Mouse (Mus musculus) limb, embryonic 14.5 days (tissue): ENCODE results near the gene Gm28845. TPM values are rescaled to one million over a fixed set of nuclear protein-coding genes. Genes with fewer than 3 reads are reported as not detected.

Experiments
- ATAC-seq: fragments of 200-750 bp; cut with Nextera tagmentation; 2 replicates; pipeline ENCODE4 v1.8.0; 2017; ENCODE audit warnings: low read depth, moderate number of reproducible peaks, moderate TSS enrichment; ENCODE audit not compliant: low FRiP score
- DNase-seq: peaks from one replicate; pipeline ENCODE4 v3.0.0-alpha.2; 2015; ENCODE audit warnings: low spot score
- H3K27ac ChIP-seq: fragments of 300-500 bp; sonication (generic); replicated peaks from 2 replicates; pipeline ENCODE4 v1.5.1; 2014; ENCODE audit warnings: low read depth, mild to moderate bottlenecking, low read length, moderate library complexity, mixed read lengths
- H3K27me3 ChIP-seq: fragments of 300-500 bp; sonication (generic); 2 replicates; pipeline ENCODE4 v1.6.1; 2014; ENCODE audit warnings: low read length, mixed read lengths; ENCODE audit not compliant: control insufficient read depth, insufficient read depth
- H3K36me3 ChIP-seq: fragments of 300-500 bp; sonication (generic); 2 replicates; pipeline ENCODE4 v1.6.1; 2014; ENCODE audit warnings: mild to moderate bottlenecking, low read length, moderate library complexity, mixed read lengths; ENCODE audit not compliant: control insufficient read depth, insufficient read depth
- H3K4me1 ChIP-seq: fragments of 300-500 bp; sonication (generic); 2 replicates; pipeline ENCODE4 v1.6.1; 2014; ENCODE audit warnings: antibody characterized with exemption, low read length, mixed read lengths; ENCODE audit not compliant: control insufficient read depth, insufficient read depth
- H3K4me2 ChIP-seq: fragments of 300-500 bp; sonication (generic); replicated peaks from 2 replicates; pipeline ENCODE4 v1.6.1; 2014; ENCODE audit warnings: low read depth, mild to moderate bottlenecking, low read length, moderate library complexity; ENCODE audit not compliant: severe bottlenecking
- H3K4me3 ChIP-seq: fragments of 300-500 bp; sonication (generic); replicated peaks from 2 replicates; pipeline ENCODE4 v1.5.1; 2014; ENCODE audit warnings: low read length
- H3K9ac ChIP-seq: fragments of 300-500 bp; sonication (generic); 2 replicates; pipeline ENCODE4 v1.6.1; 2014; ENCODE audit warnings: mild to moderate bottlenecking, low read depth, low read length, moderate library complexity; ENCODE audit not compliant: severe bottlenecking
- H3K9me3 ChIP-seq: fragments of 300-500 bp; sonication (generic); 2 replicates; pipeline ENCODE4 v1.6.1; 2016; ENCODE audit warnings: low read length; ENCODE audit not compliant: control insufficient read depth
- POLR2A ChIP-seq: fragments of 200-500 bp; IDR thresholded peaks from 2 replicates; pipeline ENCODE4 v1.8.0; 2012; ENCODE audit warnings: inconsistent platforms, mild to moderate bottlenecking, moderate library complexity, borderline replicate concordance; ENCODE audit not compliant: insufficient read depth, insufficient read length; ENCODE audit errors: extremely low read depth
- WGBS: fragments of 180-500 bp; shearing (Covaris S2); extraction: QIAGEN DNeasy Blood & Tissue Kit; methylation state at CpG from one replicate; pipeline ENCODE4 v1.1.7; 2014; 5-methylcytosine and 5-hydroxymethylcytosine counted together
- polyA plus RNA-seq, 2 experiments: library from polyadenylated mRNA; depleted of rRNA in 1 of 2; stranded (reverse) in 1 of 2; unstranded in 1 of 2; fragments of >200 nt; fragmentation: Nextera tagmentation in 1 of 2; extraction: Ambion mirVana in 1 of 2; gene quantifications; 2 replicates each; pipeline versions ENCODE4 v1.2.1 to v1.2.3; 2012 to 2014

Gene Gm28845
- polyA plus RNA-seq, 2 experiments = not detected

- H3K27me3 ChIP-seq = no peaks in the 10 kb centered on the region
- H3K36me3 ChIP-seq = no peaks in the 10 kb centered on the region
- no peaks in the 10 kb centered on the region for H3K9me3 ChIP-seq
- ATAC-seq (no peak), DNase-seq (no peak)
- H3K27ac ChIP-seq = no peak overlapping the region
- WGBS = 21% methylated on average over 5 of the region's 5 CpGs
- H3K9ac ChIP-seq = no peak overlapping the region
- no peak for TF ChIP-seq POLR2A
- H3K4me2 ChIP-seq = no peak overlapping the region
- no peak overlapping the region for H3K4me3 ChIP-seq
- H3K4me1 ChIP-seq = no peaks in the 10 kb centered on the region
Measured at GRCm38 (mm10) chr1:65075607-65076006, 43.8 kb downstream of the Gm28845 start.

- WGBS = 74% methylated on average over 6 of the region's 6 CpGs
- no peaks in the 10 kb centered on the region for H3K4me1 ChIP-seq
- no peaks in the 10 kb centered on the region for H3K9me3 ChIP-seq
- TF ChIP-seq POLR2A = no peak
- H3K27ac ChIP-seq = no peak within 1 kb of the TSS
- no peaks in the 10 kb centered on the region for H3K27me3 ChIP-seq
- no peak within 1 kb of the TSS for H3K9ac ChIP-seq
- H3K36me3 ChIP-seq = no peaks in the 10 kb centered on the region
- DNase-seq (no peak), ATAC-seq (no peak)
- no peak within 1 kb of the TSS for H3K4me2 ChIP-seq
- no peak within 1 kb of the TSS for H3K4me3 ChIP-seq
Measured at GRCm38 (mm10) chr1:65073589-65073988, 45.8 kb downstream of the Gm28845 start, which contains the start of gene Crygc. TSS of gene Crygc (minus strand) at chr1:65073689.

GRCm38 (mm10) chr1:65067842-65068241 is 51.5 kb downstream of the Gm28845 start:
- DNase-seq = no peak
- Histone ChIP-seq H3K4me2 (no peak overlapping the region), H3K36me3 (no peaks in the 10 kb centered on the region)

GRCm38 (mm10) chr1:65064201-65064600 is 55.2 kb downstream of the Gm28845 start:
- Histone ChIP-seq H3K36me3 (no peaks in the 10 kb centered on the region), H3K9ac (no peak overlapping the region), H3K9me3 (no peaks in the 10 kb centered on the region), H3K27me3 (no peaks in the 10 kb centered on the region; the same call in 1 of the 2 replicates), H3K4me3 (no peak overlapping the region), H3K4me1 (no peaks in the 10 kb centered on the region), H3K4me2 (no peak overlapping the region), H3K27ac (no peak overlapping the region)
- no peak for DNase-seq
- no peak for TF ChIP-seq POLR2A
- WGBS = 91% methylated on average over 15 of the region's 15 CpGs
- ATAC-seq = no peak

More at GRCm38 (mm10) chr1:65067842-65068241, 51.5 kb downstream of the Gm28845 start:
- Histone ChIP-seq H3K4me3 (no peak overlapping the region), H3K9ac (no peak overlapping the region), H3K27me3 (no peaks in the 10 kb centered on the region), H3K4me1 (no peaks in the 10 kb centered on the region), H3K9me3 (no peaks in the 10 kb centered on the region), H3K27ac (no peak overlapping the region)
- no peak for TF ChIP-seq POLR2A
- no peak for ATAC-seq

- no peak within 1 kb of the TSS for H3K27ac ChIP-seq
- H3K4me1 ChIP-seq = no peaks in the 10 kb centered on the region
- no peak within 1 kb of the TSS for H3K4me2 ChIP-seq
- WGBS = 82% methylated on average over 8 of the region's 8 CpGs
- no peaks in the 10 kb centered on the region; the same call in 1 of the 2 replicates for H3K27me3 ChIP-seq
- no peaks in the 10 kb centered on the region for H3K36me3 ChIP-seq
- ATAC-seq (no peak), DNase-seq (no peak)
- no peaks in the 10 kb centered on the region for H3K9me3 ChIP-seq
- H3K4me3 ChIP-seq = no peak within 1 kb of the TSS
- TF ChIP-seq POLR2A = no peak
- H3K9ac ChIP-seq = no peak within 1 kb of the TSS
Measured at GRCm38 (mm10) chr1:65063352-65063751, 56.0 kb downstream of the Gm28845 start, which contains the start of gene Crygd. TSS of gene Crygd (minus strand) at chr1:65063452.

GRCm38 (mm10) chr1:65052140-65052539 is 67.2 kb downstream of the Gm28845 start:
- TF ChIP-seq POLR2A = no peak
- no peak for ATAC-seq
- 31% methylated on average over 2 of the region's 2 CpGs for whole genome bisulfite sequencing
- no peaks in the 10 kb centered on the region for H3K9me3 ChIP-seq
- H3K27ac ChIP-seq = no peak overlapping the region
- DNase-seq = no peak
- H3K9ac ChIP-seq = no peak overlapping the region
- no peaks in the 10 kb centered on the region for H3K4me1 ChIP-seq
- H3K27me3 ChIP-seq = no peaks in the 10 kb centered on the region
- no peak overlapping the region for H3K4me2 ChIP-seq
- H3K36me3 ChIP-seq = no peaks in the 10 kb centered on the region
- no peak overlapping the region for H3K4me3 ChIP-seq
